Mouse (Mus musculus) inflammation-experienced regulatory T-cells, adult 16 weeks (primary cell): ENCODE results near the gene Stac3. TPM values are rescaled to one million over a fixed set of nuclear protein-coding genes. Genes with fewer than 3 reads are reported as not detected.

Experiments used
- polyA plus RNA-seq: library from polyadenylated mRNA; unstranded; fragments of 100-300 nt; shearing (Covaris generic); gene quantifications from one replicate; pipeline ENCODE4 v1.2.1, GENCODE M21; 2017

Gene Stac3
- 0.87 TPM for polyA plus RNA-seq

DNA sequence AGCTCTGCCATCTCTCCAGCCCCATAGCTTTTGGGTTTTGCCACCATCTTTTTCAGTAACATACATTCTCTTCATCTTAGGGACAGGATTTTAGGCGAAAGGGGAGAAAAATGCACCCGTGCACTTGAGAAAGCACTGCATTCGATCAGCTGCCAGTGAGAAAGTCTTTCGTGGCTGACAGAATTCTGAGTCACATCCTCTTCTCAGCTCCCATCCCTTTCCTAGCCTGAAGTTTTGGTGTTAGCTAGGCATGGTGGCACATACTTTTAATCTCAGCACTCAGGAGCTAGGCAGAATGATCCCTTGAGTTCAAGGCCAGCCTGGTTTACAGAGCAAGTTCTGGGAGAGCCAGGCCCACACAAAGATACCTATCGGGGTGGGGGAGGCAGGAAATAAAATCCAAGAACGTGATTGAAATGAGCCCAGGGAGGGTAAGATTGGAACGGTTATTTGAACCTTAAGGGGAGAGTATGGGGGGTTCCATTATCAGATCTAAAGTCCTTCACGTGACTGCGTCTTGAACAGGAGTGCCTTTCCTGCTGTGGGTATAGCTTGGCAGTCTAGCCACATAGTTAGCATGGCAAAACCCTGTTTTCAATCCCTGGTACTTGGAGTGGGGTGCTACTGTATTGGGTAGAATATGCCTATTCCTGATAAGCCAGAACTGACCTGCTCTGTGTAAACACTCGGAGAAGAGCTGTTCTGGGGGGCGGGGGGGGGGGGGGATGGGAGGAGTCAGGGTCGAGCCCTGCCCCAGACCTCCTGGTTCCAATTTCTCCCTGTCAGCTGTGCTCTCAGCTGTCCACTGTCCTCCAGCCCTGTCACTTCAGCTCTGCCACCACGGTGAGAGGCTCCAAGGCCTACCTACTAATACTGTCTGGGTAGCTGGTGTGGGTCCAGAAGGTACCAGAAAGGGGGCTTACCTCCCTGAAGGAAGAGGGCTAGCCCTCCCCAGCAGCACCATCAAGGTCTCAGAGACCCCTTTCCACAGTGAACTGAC is at the start of gene Stac3:
Gene Stac3, plus strand, starts transcription at position 793 of the 1,000 bp plus-strand sequence.

DNA sequence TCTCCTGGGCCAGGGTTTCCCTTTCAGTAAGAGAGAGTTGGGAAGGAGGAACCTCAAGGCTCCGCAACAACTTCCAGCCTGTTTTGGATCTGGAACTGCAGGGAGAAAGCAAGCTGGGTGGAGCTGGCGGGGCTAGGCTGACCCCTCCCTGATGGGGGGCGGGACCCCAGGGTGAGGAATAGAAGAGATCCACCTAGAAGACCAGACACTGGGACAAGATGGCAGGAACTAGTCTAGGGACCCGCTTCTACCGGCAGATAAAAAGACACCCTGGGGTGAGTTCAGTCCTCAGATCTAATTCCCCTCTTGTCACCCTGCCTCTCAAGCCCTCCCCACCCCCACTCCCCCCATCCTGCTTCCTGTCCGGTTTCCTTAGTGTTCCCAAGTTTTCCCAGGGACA is 13.3 kb downstream of the Stac3 start, which contains the start of gene Ndufa4l2:
Gene Ndufa4l2, plus strand, starts transcription at position 204 of the 400 bp plus-strand sequence.

DNA sequence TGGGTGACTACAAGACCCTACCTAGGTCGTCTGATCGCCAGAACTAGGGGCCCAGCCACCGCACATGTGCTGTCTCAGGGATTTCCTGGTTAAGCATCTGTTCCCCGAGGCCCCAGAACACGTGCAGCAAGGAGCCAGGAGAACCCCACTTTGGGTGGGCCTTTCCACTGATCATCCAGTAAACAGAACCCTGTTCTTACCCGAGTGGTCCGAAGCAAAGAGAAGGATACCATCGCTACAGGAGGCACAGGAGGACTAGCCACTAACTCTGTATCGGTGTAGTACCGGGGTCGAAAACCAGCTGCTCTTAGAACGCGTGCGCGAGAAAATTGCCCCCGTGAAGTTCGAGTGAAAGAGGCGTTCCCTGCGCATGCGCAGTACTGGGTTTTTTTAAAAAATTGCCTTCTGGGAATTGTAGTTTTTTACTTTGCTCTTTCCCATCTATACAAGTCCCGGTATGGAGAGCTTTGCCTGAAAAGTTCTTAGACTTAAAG is 20.6 kb downstream of the Stac3 start, which contains the start of gene Shmt2:
Gene Shmt2, minus strand, starts transcription at position 357 of the 494 bp plus-strand sequence.

DNA sequence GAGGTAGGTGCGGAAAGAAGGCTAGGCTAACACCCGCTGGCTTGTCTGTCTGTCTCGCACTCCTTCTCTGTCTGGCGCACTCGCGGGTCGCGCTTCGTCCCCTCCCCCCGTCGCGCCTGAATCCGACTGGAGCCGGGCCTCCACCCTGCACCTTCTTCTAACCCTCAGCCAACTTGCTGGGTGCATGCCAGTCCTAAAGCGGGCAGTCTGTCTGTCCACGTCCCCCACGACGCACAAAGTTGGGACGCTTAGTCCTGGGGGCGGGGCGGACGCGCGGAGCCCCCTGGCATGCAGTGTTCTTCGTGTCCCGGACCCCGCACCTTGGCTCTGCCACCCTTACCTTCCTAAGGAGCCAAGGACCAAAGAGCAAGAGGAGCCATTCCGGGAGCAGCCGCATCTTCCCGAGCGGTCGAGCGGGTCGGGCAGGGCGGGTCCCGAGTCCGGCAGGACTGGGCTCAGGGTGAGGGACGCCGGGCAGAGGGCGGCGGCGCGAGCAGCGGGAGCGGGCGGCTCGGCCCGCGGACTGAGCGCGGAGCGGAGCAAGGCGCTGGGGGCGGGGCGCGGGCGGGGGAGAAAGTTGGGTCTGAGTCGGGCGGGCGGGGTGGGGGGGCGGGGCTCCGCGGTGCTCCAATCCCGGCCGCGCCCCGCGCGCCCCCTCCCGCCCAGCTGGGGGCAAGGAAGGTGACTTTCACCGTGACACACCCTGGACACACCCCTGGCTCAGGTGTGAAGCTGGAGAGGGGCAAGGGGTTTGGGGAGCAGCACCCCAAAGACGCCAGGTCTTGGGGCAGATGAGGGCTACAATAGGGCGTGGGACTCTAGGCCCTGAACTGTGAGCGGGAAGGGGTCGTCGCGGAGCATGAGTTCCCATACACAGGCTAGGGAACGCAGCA is 32.8 kb downstream of the Stac3 start, which contains the start of gene Nxph4:
Gene Nxph4, minus strand, starts transcription at position 524 of the 893 bp plus-strand sequence.

Other genes with a start within 250 kb of the Stac3 start
- gene Kif5a, start 238.3 kb upstream of the Stac3 start, polyA plus RNA-seq, result 0.33 TPM
- gene Dctn2, start 235.3 kb upstream of the Stac3 start, polyA plus RNA-seq, result 131 TPM
- gene Mbd6, start 212.7 kb upstream of the Stac3 start, polyA plus RNA-seq, result 8.4 TPM
- 81.4 TPM for gene Mars, start 189.9 kb upstream of the Stac3 start, polyA plus RNA-seq
- gene Arhgap9, start 179.7 kb upstream of the Stac3 start, polyA plus RNA-seq, result 164 TPM
- 0.38 TPM for gene Gli1, start 159.7 kb upstream of the Stac3 start, polyA plus RNA-seq
- not detected for gene Inhbe, start 147.3 kb upstream of the Stac3 start, polyA plus RNA-seq
- not detected for gene Inhbc, start 131.3 kb upstream of the Stac3 start, polyA plus RNA-seq
- 15.8 TPM for gene R3hdm2, start 121.4 kb upstream of the Stac3 start, polyA plus RNA-seq
- not detected for gene Ndufa4l2, start 13.3 kb downstream of the Stac3 start, polyA plus RNA-seq
- 106 TPM for gene Shmt2, start 20.8 kb downstream of the Stac3 start, polyA plus RNA-seq
- gene Nxph4, start 32.9 kb downstream of the Stac3 start, polyA plus RNA-seq, result not detected
- 1.8 TPM for gene Lrp1, start 119.5 kb downstream of the Stac3 start, polyA plus RNA-seq
- 321 TPM for gene Stat6, start 141.3 kb downstream of the Stac3 start, polyA plus RNA-seq
- 14.2 TPM for gene Nemp1, start 165.2 kb downstream of the Stac3 start, polyA plus RNA-seq
- gene Nab2, start 166.9 kb downstream of the Stac3 start, polyA plus RNA-seq, result 76.3 TPM
- 0.11 TPM for gene Myo1a, start 203.5 kb downstream of the Stac3 start, polyA plus RNA-seq
- gene Tac2, start 222.8 kb downstream of the Stac3 start, polyA plus RNA-seq, result not detected
- gene Zbtb39, start 237.9 kb downstream of the Stac3 start, polyA plus RNA-seq, result 0.44 TPM